ENCODE assay signal across 15 mouse cellular contexts in the genomic region with DNA sequence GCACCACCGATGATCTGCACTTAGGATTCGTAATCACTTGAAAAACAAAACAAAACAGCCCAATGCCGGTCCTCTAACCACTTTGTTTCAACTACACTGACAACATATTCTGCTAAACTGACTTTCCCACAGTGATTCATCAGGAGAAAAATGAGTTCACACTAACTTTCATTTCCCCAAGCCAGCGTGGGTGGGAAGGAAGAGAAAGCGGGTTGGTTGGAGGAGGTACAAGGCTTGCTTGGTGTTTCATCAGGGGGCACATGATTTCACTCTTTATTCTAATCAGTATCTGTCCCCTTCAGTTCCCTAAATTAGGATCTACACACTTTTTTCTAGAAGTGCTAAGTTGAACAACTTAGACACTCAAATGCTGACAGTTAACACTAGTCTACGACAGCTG.
DNase-seq lines count a peak whose midpoint lies in the region; ATAC-seq and TF ChIP-seq lines count a peak whose summit lies in the region.
"Had no signal": no experiment of that assay in that cellular context is flagged by ENCODE, and none has a peak within 500 bp of the region (broad histone marks: within the 10 kb centered on the region; RNA-seq: fewer than 3 reads in every experiment).

No protein-coding gene starts in this region.

- DNase-seq in layer of hippocampus, adult 11-12 months (ENCODE audit: low spot score), result peak; percentile 47
- DNase-seq in layer of hippocampus, postnatal 36 days, result no peak
- DNase-seq in 3134 (ENCODE audit: extremely low read depth, insufficient read length, low spot score), result peak; percentile 3
- peak; percentile 72 for DNase-seq in Muller cell, postnatal 12 days (ENCODE audit: inconsistent ontology term)
- DNase-seq in lung, postnatal 0 days (ENCODE audit: low spot score), result peak; percentile 27
- DNase-seq in ovary, postnatal 10 days (ENCODE audit: low spot score), result no peak
- DNase-seq in cerebellum, postnatal 25 days, result no peak
- DNase-seq in kidney, postnatal 36 days, result no peak
- DNase-seq: adrenal gland, postnatal 10 days; cerebellum, adult 8-10 months; gastrocnemius, postnatal 10 days; kidney, postnatal 4 days; thymus, postnatal 14 days had no signal

- no peak overlapping the region for H3K27ac ChIP-seq in lung, postnatal 0 days (ENCODE audit: low read length)
- H3K27ac ChIP-seq: lung, embryonic 15.5 days had no signal

- H3K9ac ChIP-seq in lung, postnatal 0 days (replicated peaks; ENCODE audit: low read depth), result no peak overlapping the region
- H3K9ac ChIP-seq: lung, embryonic 15.5 days had no signal

- H3K4me2 ChIP-seq in lung, postnatal 0 days (replicated peaks; ENCODE audit: low read depth, low read length), result no peak overlapping the region
- H3K4me2 ChIP-seq: lung, embryonic 15.5 days had no signal

- peaks cover 28% of the 10 kb centered on the region; the same call in 1 of the 2 replicates for H3K36me3 ChIP-seq in lung, postnatal 0 days (ENCODE audit: insufficient read depth, low read length)

- no peak for TF ChIP-seq EP300 in lung, postnatal 0 days (IDR thresholded peaks at IDR 0.05)

- 0 out of 2 replicates have a peak, but pooled peaks have one; percentile 8 for ATAC-seq in lung, postnatal 0 days
- ATAC-seq: hindbrain, embryonic 16.5 days had no signal

- no peaks in the 10 kb centered on the region for H3K27me3 ChIP-seq in lung, postnatal 0 days (replicated peaks; ENCODE audit: insufficient read depth, low read length)
- H3K27me3 ChIP-seq: lung, embryonic 15.5 days had no signal

- H3K9me3 ChIP-seq in lung, postnatal 0 days (ENCODE audit: low read length), result no peaks in the 10 kb centered on the region
- H3K9me3 ChIP-seq: lung, embryonic 15.5 days had no signal

- no peak overlapping the region for H3K4me3 ChIP-seq in lung, postnatal 0 days (ENCODE audit: low read depth, low read length)
- H3K4me3 ChIP-seq: lung, embryonic 15.5 days had no signal

- TF ChIP-seq CTCF in lung, postnatal 0 days (IDR thresholded peaks at IDR 0.05), result no peak

- 71% methylated on average over 6 of the region's 6 CpGs for WGBS in lung, postnatal 0 days

- H3K4me1 ChIP-seq in lung, postnatal 0 days (ENCODE audit: insufficient read depth, low read depth, low read length), result no peaks in the 10 kb centered on the region; the same call in 1 of the 2 replicates
- H3K4me1 ChIP-seq: lung, embryonic 15.5 days had no signal

Comparison
In these comparisons a context has a peak if more than half of its experiments do, and no peak if none do; other contexts are left out.
1. DNase-seq: peak in layer of hippocampus, adult 11-12 months (single experiment), 3134 (single experiment), Muller cell, postnatal 12 days (single experiment) and lung, postnatal 0 days (single experiment); none in layer of hippocampus, postnatal 36 days (0 of 2), ovary, postnatal 10 days (single experiment), cerebellum, postnatal 25 days (0 of 2) and kidney, postnatal 36 days (0 of 2).